Mouse (Mus musculus) cortical plate, adult 2 months (tissue): ENCODE data around the gene Dnajb13.

Source experiments
- CTCF ChIP-seq: fragments of 200-500 bp; IDR thresholded peaks from 2 replicates; pipeline ENCODE4 v1.5.1; 2011; ENCODE audit warnings: mild to moderate bottlenecking, control low read depth, low read length; ENCODE audit not compliant: insufficient read depth; ENCODE audit errors: extremely low read depth
- POLR2A ChIP-seq: fragments of 200-500 bp; IDR thresholded peaks from 2 replicates; pipeline ENCODE4 v1.6.1; 2011; ENCODE audit warnings: mild to moderate bottlenecking, low read length, control low read depth; ENCODE audit not compliant: insufficient read depth; ENCODE audit errors: extremely low read depth

DNA sequence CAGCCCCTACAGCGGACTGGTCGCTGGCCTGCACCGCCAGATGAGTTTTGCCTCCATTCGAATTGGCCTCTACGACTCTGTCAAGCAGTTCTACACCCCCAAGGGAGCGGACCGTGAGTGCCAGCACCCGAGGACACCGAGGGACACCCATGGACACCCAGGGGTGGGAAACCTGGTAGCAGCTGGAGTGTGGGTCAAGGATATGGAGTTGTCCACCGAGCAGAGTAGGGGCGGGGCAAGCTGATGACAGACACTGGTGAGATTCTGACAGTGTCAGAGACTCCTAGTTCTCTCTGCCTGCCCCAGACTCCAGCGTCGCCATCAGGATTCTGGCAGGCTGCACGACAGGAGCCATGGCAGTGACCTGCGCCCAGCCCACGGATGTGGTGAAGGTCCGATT is 34.6 kb downstream of the Dnajb13 start:
- TF ChIP-seq POLR2A = no peak
- no peak for TF ChIP-seq CTCF
